Mouse (Mus musculus) liver, embryonic 15.5 days (tissue): Measurements from ENCODE around the gene Ankrd39. TPM values are rescaled to one million over a fixed set of nuclear protein-coding genes. Genes with fewer than 3 reads are reported as not detected.

Experiments used
- ATAC-seq: fragments of 200-750 bp; cut with Nextera tagmentation; 2 replicates; pipeline ENCODE4 v1.8.0; 2017; ENCODE audit warnings: moderate number of reproducible peaks, mild to moderate bottlenecking, moderate library complexity; ENCODE audit not compliant: insufficient read depth
- H3K27ac ChIP-seq: fragments of 300-500 bp; sonication (generic); replicated peaks from 2 replicates; pipeline ENCODE4 v1.5.1; 2015; ENCODE audit warnings: mild to moderate bottlenecking, inconsistent platforms
- H3K27me3 ChIP-seq: fragments of 300-500 bp; sonication (generic); 2 replicates; pipeline ENCODE4 v1.6.1; 2015; ENCODE audit warnings: mild to moderate bottlenecking, inconsistent platforms
- H3K36me3 ChIP-seq: fragments of 300-500 bp; sonication (generic); replicated peaks from 2 replicates; pipeline ENCODE4 v1.6.1; 2015; ENCODE audit warnings: moderate library complexity, mild to moderate bottlenecking, inconsistent platforms
- H3K4me1 ChIP-seq: fragments of 300-500 bp; sonication (generic); replicated peaks from 2 replicates; pipeline ENCODE4 v1.6.1; 2015; ENCODE audit warnings: inconsistent platforms
- H3K4me2 ChIP-seq: fragments of 300-500 bp; sonication (generic); 2 replicates; pipeline ENCODE4 v1.6.1; 2015; ENCODE audit warnings: moderate library complexity, mild to moderate bottlenecking, inconsistent platforms
- H3K4me3 ChIP-seq: fragments of 300-500 bp; sonication (generic); replicated peaks from 2 replicates; pipeline ENCODE4 v1.5.1; 2015; ENCODE audit warnings: mild to moderate bottlenecking, inconsistent platforms
- H3K9ac ChIP-seq: fragments of 300-500 bp; sonication (generic); 2 replicates; pipeline ENCODE4 v1.6.1; 2015; ENCODE audit warnings: moderate library complexity, mild to moderate bottlenecking, inconsistent platforms
- H3K9me3 ChIP-seq: fragments of 300-500 bp; sonication (generic); replicated peaks from 2 replicates; pipeline ENCODE4 v1.6.1; 2016; ENCODE audit warnings: inconsistent platforms
- WGBS: fragments of 180-500 bp; shearing (Covaris S2); methylation state at CpG from one replicate; pipeline ENCODE4 v1.1.7; 2015; ENCODE audit warnings: mixed read lengths; ENCODE audit not compliant: insufficient replicate concordance; 5-methylcytosine and 5-hydroxymethylcytosine counted together
- polyA plus RNA-seq: library from polyadenylated mRNA; unstranded; fragments of >200 nt; fragmentation: Nextera tagmentation; extraction: Ambion mirVana; gene quantifications from 2 replicates; pipeline ENCODE4 v1.2.1, GENCODE M21; 2015

The Ankrd39 gene
- polyA plus RNA-seq, 1 experiment from 2014 or later, result 6.2 TPM

GRCm38 (mm10) chr1:36583408-36584116 lies 36.3 kb upstream of the Ankrd39 start:
- no peak overlapping the region for H3K9ac ChIP-seq
- H3K9me3 ChIP-seq, result no peaks in the 10 kb centered on the region
- no peak for ATAC-seq
- no peak overlapping the region for H3K4me2 ChIP-seq
- H3K36me3 ChIP-seq, result no peaks in the 10 kb centered on the region
- no peak overlapping the region for H3K27ac ChIP-seq
- no peak overlapping the region for H3K4me3 ChIP-seq
- H3K27me3 ChIP-seq, result no peaks in the 10 kb centered on the region; the same call in 1 of the 2 replicates
- 59% methylated on average over 8 of the region's 8 CpGs for WGBS
- H3K4me1 ChIP-seq, result peaks cover 19% of the 10 kb centered on the region

- Histone ChIP-seq H3K27me3 (no peaks in the 10 kb centered on the region; the same call in 1 of the 2 replicates), H3K4me1 (peaks cover 19% of the 10 kb centered on the region), H3K9ac (no peak overlapping the region), H3K4me2 (no peak overlapping the region), H3K9me3 (no peaks in the 10 kb centered on the region), H3K4me3 (no peak overlapping the region), H3K36me3 (no peaks in the 10 kb centered on the region), H3K27ac (no peak overlapping the region)
- no peak for ATAC-seq
- WGBS, result 47% methylated on average over 8 of the region's 8 CpGs
These were observed 35.0 kb upstream of the Ankrd39 start for GRCm38 (mm10) chr1:36582211-36582610.

GRCm38 (mm10) chr1:36581260-36581659 lies 34.0 kb upstream of the Ankrd39 start:
- Histone ChIP-seq H3K27me3 (no peaks in the 10 kb centered on the region; the same call in 1 of the 2 replicates), H3K4me3 (no peak overlapping the region), H3K36me3 (no peaks in the 10 kb centered on the region), H3K4me1 (peaks cover 22% of the 10 kb centered on the region), H3K9me3 (no peaks in the 10 kb centered on the region), H3K4me2 (peak overlapping the region; percentile 61; the same call in 1 of the 2 replicates), H3K27ac (no peak overlapping the region), H3K9ac (no peak overlapping the region)
- no peak for ATAC-seq
- 51% methylated on average over 5 of the region's 5 CpGs for WGBS

- Histone ChIP-seq H3K4me2 (peak overlapping the region; percentile 61), H3K27ac (0 out of 2 replicates have a peak overlapping the region, but pooled peaks have one; percentile 38), H3K4me1 (peaks cover 28% of the 10 kb centered on the region), H3K27me3 (no peaks in the 10 kb centered on the region; the same call in 1 of the 2 replicates), H3K9ac (peak overlapping the region; percentile 6; the same call in 1 of the 2 replicates), H3K9me3 (no peaks in the 10 kb centered on the region), H3K36me3 (no peaks in the 10 kb centered on the region), H3K4me3 (peak overlapping the region; percentile 33)
- 8% methylated on average over 17 of the region's 17 CpGs for WGBS
- ATAC-seq, result peak; percentile 87
These were observed 33.4 kb upstream of the Ankrd39 start for GRCm38 (mm10) chr1:36580384-36581207.

GRCm38 (mm10) chr1:36579974-36580383 lies 32.7 kb upstream of the Ankrd39 start:
- ATAC-seq, result no peak
- WGBS, result 54% methylated on average over 6 of the region's 6 CpGs
- H3K27ac ChIP-seq, result no peak overlapping the region
- H3K27me3 ChIP-seq, result no peaks in the 10 kb centered on the region; the same call in 1 of the 2 replicates
- H3K4me1 ChIP-seq, result peaks cover 33% of the 10 kb centered on the region
- H3K36me3 ChIP-seq, result no peaks in the 10 kb centered on the region
- H3K9ac ChIP-seq, result no peak overlapping the region
- peak overlapping the region; percentile 33; the same call in 1 of the 2 replicates for H3K4me3 ChIP-seq
- H3K4me2 ChIP-seq, result peak overlapping the region; percentile 61
- no peaks in the 10 kb centered on the region for H3K9me3 ChIP-seq

- WGBS, result 46% methylated on average over 6 of the region's 6 CpGs
- no peak overlapping the region for H3K27ac ChIP-seq
- ATAC-seq, result no peak
These were observed 29.9 kb upstream of the Ankrd39 start for GRCm38 (mm10) chr1:36576991-36577675.

GRCm38 (mm10) chr1:36575347-36575746 lies 28.1 kb upstream of the Ankrd39 start:
- Histone ChIP-seq H3K27me3 (no peaks in the 10 kb centered on the region), H3K27ac (no peak overlapping the region), H3K36me3 (no peaks in the 10 kb centered on the region), H3K4me3 (no peak overlapping the region), H3K4me1 (peaks cover 23% of the 10 kb centered on the region), H3K4me2 (no peak overlapping the region), H3K9me3 (no peaks in the 10 kb centered on the region), H3K9ac (no peak overlapping the region)
- no peak for ATAC-seq
- WGBS, result 54% methylated on average over 6 of the region's 6 CpGs

More at GRCm38 (mm10) chr1:36576991-36577675, 29.9 kb upstream of the Ankrd39 start:
- no peak overlapping the region for H3K9ac ChIP-seq
- no peaks in the 10 kb centered on the region for H3K36me3 ChIP-seq
- no peak overlapping the region for H3K4me3 ChIP-seq
- no peaks in the 10 kb centered on the region for H3K9me3 ChIP-seq
- no peaks in the 10 kb centered on the region; the same call in 1 of the 2 replicates for H3K27me3 ChIP-seq
- H3K4me2 ChIP-seq, result no peak overlapping the region
- peaks cover 33% of the 10 kb centered on the region for H3K4me1 ChIP-seq

GRCm38 (mm10) chr1:36574196-36574955 lies 27.1 kb upstream of the Ankrd39 start:
- Histone ChIP-seq H3K4me2 (no peak overlapping the region), H3K9ac (no peak overlapping the region), H3K36me3 (no peaks in the 10 kb centered on the region), H3K4me3 (no peak overlapping the region), H3K4me1 (peaks cover 18% of the 10 kb centered on the region; the same call in 1 of the 2 replicates), H3K9me3 (no peaks in the 10 kb centered on the region), H3K27ac (no peak overlapping the region), H3K27me3 (no peaks in the 10 kb centered on the region)
- ATAC-seq, result no peak
- 68% methylated on average over 5 of the region's 5 CpGs for WGBS

GRCm38 (mm10) chr1:36573524-36573923 lies 26.3 kb upstream of the Ankrd39 start:
- WGBS, result 62% methylated on average over 8 of the region's 8 CpGs
- H3K4me3 ChIP-seq, result no peak overlapping the region
- H3K27ac ChIP-seq, result no peak overlapping the region
- no peak overlapping the region for H3K4me2 ChIP-seq
- H3K36me3 ChIP-seq, result no peaks in the 10 kb centered on the region
- H3K4me1 ChIP-seq, result peaks cover 21% of the 10 kb centered on the region; the same call in 1 of the 2 replicates
- H3K9me3 ChIP-seq, result no peaks in the 10 kb centered on the region
- ATAC-seq, result no peak
- no peak overlapping the region for H3K9ac ChIP-seq
- H3K27me3 ChIP-seq, result no peaks in the 10 kb centered on the region

GRCm38 (mm10) chr1:36572709-36573108 lies 25.5 kb upstream of the Ankrd39 start:
- Histone ChIP-seq H3K9ac (no peak overlapping the region), H3K4me1 (peaks cover 29% of the 10 kb centered on the region), H3K4me3 (no peak overlapping the region), H3K9me3 (no peaks in the 10 kb centered on the region), H3K27me3 (no peaks in the 10 kb centered on the region), H3K4me2 (no peak overlapping the region), H3K27ac (no peak overlapping the region), H3K36me3 (no peaks in the 10 kb centered on the region)
- 60% methylated on average over 1 of the region's 1 CpGs for WGBS
- ATAC-seq, result no peak
